Comparison of ENCODE assay signal across 8 mouse cellular contexts in the genomic region with DNA sequence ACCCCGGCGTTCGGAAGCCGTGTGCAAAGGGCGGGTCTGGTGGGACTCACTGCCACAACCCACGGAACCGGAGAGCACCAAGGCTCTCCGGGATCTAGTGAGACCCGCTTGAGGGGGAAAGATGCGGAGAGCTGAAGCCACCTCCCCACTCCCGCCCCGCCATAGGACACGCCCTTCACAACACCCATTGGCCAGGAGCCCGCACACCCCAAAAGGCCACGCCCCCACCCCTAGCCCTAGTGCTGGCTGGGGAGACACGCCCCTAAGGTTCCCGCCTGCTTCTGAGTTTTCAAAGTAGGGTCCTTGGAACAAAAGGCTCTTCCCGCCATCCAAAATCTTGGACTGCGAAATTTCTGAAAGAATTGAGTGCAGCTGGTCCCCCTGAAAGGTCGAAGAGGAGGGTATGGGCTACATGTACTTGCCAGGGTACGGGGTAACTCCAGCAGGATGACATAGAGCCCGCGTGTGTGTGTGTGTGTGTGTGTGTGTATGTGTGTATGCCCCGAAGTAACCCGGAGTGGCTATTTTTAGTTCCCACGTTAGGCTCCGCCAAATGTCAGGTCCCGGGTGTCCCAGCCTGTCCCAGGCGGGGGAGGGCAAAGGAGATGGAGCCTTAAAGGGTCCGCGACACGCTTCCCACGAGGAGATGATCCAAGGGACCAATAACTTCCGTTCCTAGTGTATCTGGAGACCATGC. TPM values are rescaled to one million over a fixed set of nuclear protein-coding genes. Genes with fewer than 3 reads are reported as not detected.
A peak's percentile ranks its signal among the peaks of the same experiment; 100 is the strongest.
DNase-seq lines count a peak whose midpoint lies in the region; ATAC-seq and TF ChIP-seq lines count a peak whose summit lies in the region.

Gene Slc2a4 (minus strand): TSS at position 123 of the 697 bp plus-strand sequence.

- H3K4me1 ChIP-seq in embryonic facial prominence, embryonic 13.5 days = peaks cover 29% of the 10 kb centered on the region
- H3K4me1 ChIP-seq in heart, embryonic 10.5 days = peaks cover 37% of the 10 kb centered on the region
- peaks cover 20 to 27% of the 10 kb centered on the region in 2 experiments for H3K4me1 ChIP-seq in liver, embryonic 14.5 days (replicated peaks; ENCODE audit: control insufficient read depth in 2 of 2, insufficient read depth in 2 of 2, low read length in 1 of 2)

- H3K4me3 ChIP-seq in embryonic facial prominence, embryonic 13.5 days = peak within 1 kb of the TSS; percentile 54
- peak within 1 kb of the TSS; percentile 70 for H3K4me3 ChIP-seq in heart, embryonic 10.5 days
- peak within 1 kb of the TSS; percentile 88 to 94 for H3K4me3 ChIP-seq in liver, embryonic 14.5 days (ENCODE audit: insufficient read depth in 1 of 2, low read depth in 2 of 2, low read length in 2 of 2)

- peak within 1 kb of the TSS; percentile 71 for H3K4me2 ChIP-seq in embryonic facial prominence, embryonic 13.5 days
- peak within 1 kb of the TSS; percentile 83 for H3K4me2 ChIP-seq in liver, embryonic 14.5 days (ENCODE audit: low read depth)

- TF ChIP-seq EP300 in liver, embryonic 14.5 days (IDR thresholded peaks at IDR 0.05; ENCODE audit: low read depth) = no peak

- H3K27ac ChIP-seq in embryonic facial prominence, embryonic 13.5 days = peak within 1 kb of the TSS; percentile 92
- H3K27ac ChIP-seq in heart, embryonic 10.5 days = peak within 1 kb of the TSS; percentile 91
- peak within 1 kb of the TSS; percentile 95 for H3K27ac ChIP-seq in liver, embryonic 14.5 days

- no peaks in the 10 kb centered on the region for H3K27me3 ChIP-seq in embryonic facial prominence, embryonic 13.5 days
- H3K27me3 ChIP-seq in heart, embryonic 10.5 days (ENCODE audit: insufficient read depth, poor library complexity, severe bottlenecking) = peaks cover 36% of the 10 kb centered on the region
- H3K27me3 ChIP-seq in liver, embryonic 14.5 days (ENCODE audit: control insufficient read depth, insufficient read depth, low read length) = no peaks in the 10 kb centered on the region; the same call in 1 of the 2 replicates

- TF ChIP-seq CTCF in liver, embryonic 14.5 days (IDR thresholded peaks at IDR 0.05; ENCODE audit: low read depth) = no peak

- H3K36me3 ChIP-seq in embryonic facial prominence, embryonic 13.5 days = peaks cover 31% of the 10 kb centered on the region
- H3K36me3 ChIP-seq in heart, embryonic 10.5 days = peaks cover 32% of the 10 kb centered on the region
- peaks cover 22% of the 10 kb centered on the region for H3K36me3 ChIP-seq in liver, embryonic 14.5 days (replicated peaks; ENCODE audit: control insufficient read depth, insufficient read depth, low read depth)

- H3K9ac ChIP-seq in embryonic facial prominence, embryonic 13.5 days = peak within 1 kb of the TSS; percentile 70
- H3K9ac ChIP-seq in liver, embryonic 14.5 days (replicated peaks) = peak within 1 kb of the TSS; percentile 96

- peak; percentile 87 for ATAC-seq in CD4-positive, CD25-positive, alpha-beta regulatory T cell, adult 4 months
- ATAC-seq in embryonic facial prominence, embryonic 13.5 days (ENCODE audit: insufficient number of reproducible peaks, insufficient read depth, low FRiP score, low TSS enrichment, low read depth) = peak; percentile 90
- peak; percentile 87 for ATAC-seq in liver, embryonic 14.5 days (ENCODE audit: insufficient read depth)

- peak; percentile 95 for DNase-seq in adrenal gland, postnatal 25 days
- peak; percentile 98 for DNase-seq in heart, embryonic 10.5 days (ENCODE audit: low spot score)
- DNase-seq in kidney, adult 9 months = peak; percentile 92
- peak; percentile 93 to 95 (median 93) for DNase-seq in liver, embryonic 14.5 days (ENCODE audit: low read depth in 3 of 3, low spot score in 3 of 3)
- DNase-seq in neural tube, embryonic 10.5 days (ENCODE audit: extremely low spot score, low spot score) = peak; percentile 93
- peak; percentile 92 for DNase-seq in testis, postnatal 14 days (ENCODE audit: low spot score)

- no peaks in the 10 kb centered on the region for H3K9me3 ChIP-seq in embryonic facial prominence, embryonic 13.5 days
- H3K9me3 ChIP-seq in heart, embryonic 10.5 days = no peaks in the 10 kb centered on the region
- H3K9me3 ChIP-seq in liver, embryonic 14.5 days (ENCODE audit: control insufficient read depth, low read length) = no peaks in the 10 kb centered on the region

- WGBS in embryonic facial prominence, embryonic 13.5 days = under 1% methylated on average over 34 of the region's 34 CpGs
- WGBS in heart, embryonic 10.5 days = under 1% methylated on average over 34 of the region's 34 CpGs
- 1% methylated on average over 34 of the region's 34 CpGs for WGBS in liver, embryonic 14.5 days (ENCODE audit: insufficient replicate concordance)

RNA-seq across cellular contexts. Expression of gene Slc2a4, which starts in this region (rescaled TPM):
- polyA plus RNA-seq in CD4-positive, CD25-positive, alpha-beta regulatory T cell, adult 4 months (2017; shearing (Covaris generic)) = not detected
- 42.6 and 48.6 TPM in 2 replicates for total RNA-seq in adrenal gland, postnatal 25 days (2021)
- polyA plus RNA-seq in embryonic facial prominence, embryonic 13.5 days (2015; fragmentation: Nextera tagmentation; extraction: Ambion mirVana) = 33.3 and 33.5 TPM in 2 replicates
- 17.8 and 24.1 TPM in 2 replicates for polyA plus RNA-seq in heart, embryonic 10.5 days (2016; fragmentation: Nextera tagmentation; extraction: Ambion mirVana)
- 17.0 and 17.4 TPM in 2 replicates for polyA plus RNA-seq in liver, embryonic 14.5 days (2012; rRNA removed)
- 12.6 and 14.0 TPM in 2 replicates for polyA plus RNA-seq in liver, embryonic 14.5 days (2014; fragmentation: Nextera tagmentation; extraction: Ambion mirVana)

Comparison
In these comparisons a context has a peak if more than half of its experiments do, and no peak if none do; other contexts are left out.
1. Peak in every context shown above with its lines: DNase-seq, ATAC-seq, H3K4me3 ChIP-seq and H3K27ac ChIP-seq.
2. RNA of gene Slc2a4 (polyA plus RNA-seq): 33.3 to 33.5 TPM in embryonic facial prominence, embryonic 13.5 days, 17.8 to 24.1 TPM in heart, embryonic 10.5 days and 12.6 to 17.4 TPM in liver, embryonic 14.5 days; not detected in CD4-positive, CD25-positive, alpha-beta regulatory T cell, adult 4 months; every median in the first group is over 10 times any median in the second.
3. Peak in ATAC-seq in CD4-positive, CD25-positive, alpha-beta regulatory T cell, adult 4 months; RNA of the gene not detected or under 1 TPM.